Mouse (Mus musculus) MEL (cell line): ENCODE data around the gene Gdf11.

Source experiments
- CTCF ChIP-seq, 3 experiments: IDR thresholded peaks in 2 of 3; conservative IDR thresholded peaks in 1 of 3; 2 replicates each; pipeline ENCODE4 v1.5.1; 2011 to 2012; ENCODE audit warnings: low read length in 3 of 3, low read depth in 2 of 3, mild to moderate bottlenecking in 2 of 3, improper control_type of control experiment in 1 of 3, inconsistent platforms in 1 of 3, mixed read lengths in 1 of 3, moderate library complexity in 1 of 3; ENCODE audit not compliant: control insufficient read depth in 1 of 3, insufficient read depth in 1 of 3, poor library complexity in 1 of 3, severe bottlenecking in 1 of 3
- E2F4 ChIP-seq: IDR thresholded peaks from 2 replicates; pipeline ENCODE4 v1.6.1; 2011; ENCODE audit warnings: low read depth, low read length, improper control_type of control experiment, borderline replicate concordance
- GATA1 ChIP-seq: IDR thresholded peaks from 2 replicates; pipeline ENCODE4 v1.6.1; 2011; ENCODE audit warnings: low read depth, low read length, improper control_type of control experiment
- HCFC1 ChIP-seq: IDR thresholded peaks from 2 replicates; pipeline ENCODE4 v1.6.1; 2012; ENCODE audit warnings: low read depth, mild to moderate bottlenecking, inconsistent platforms, low read length, improper control_type of control experiment, moderate library complexity
- JUND ChIP-seq: IDR thresholded peaks from 2 replicates; pipeline ENCODE4 v1.6.1; 2011; ENCODE audit warnings: low read depth, mild to moderate bottlenecking, improper control_type of control experiment, low read length
- MAX ChIP-seq: IDR thresholded peaks from 2 replicates; pipeline ENCODE4 v1.6.1; 2011; ENCODE audit warnings: low read length, improper control_type of control experiment
- MAZ ChIP-seq: IDR thresholded peaks from 2 replicates; pipeline ENCODE4 v1.6.1; 2012; ENCODE audit warnings: low read depth, mild to moderate bottlenecking, inconsistent platforms, low read length, improper control_type of control experiment
- MYC ChIP-seq: IDR thresholded peaks from 2 replicates; pipeline ENCODE4 v1.6.1; 2011; ENCODE audit warnings: low read depth, mild to moderate bottlenecking, low read length, improper control_type of control experiment, moderate library complexity
- NRF1 ChIP-seq: IDR thresholded peaks from 2 replicates; pipeline ENCODE4 v1.6.1; 2014; ENCODE audit warnings: low read depth, mild to moderate bottlenecking, inconsistent platforms, low read length, improper control_type of control experiment, moderate library complexity; ENCODE audit not compliant: poor library complexity, insufficient read depth, severe bottlenecking
- POLR2A ChIP-seq, 2 experiments: IDR thresholded peaks; 2 replicates each; pipeline ENCODE4 v1.6.1; 2011 to 2012; ENCODE audit warnings: low read length in 2 of 2, mild to moderate bottlenecking in 2 of 2, control low read depth in 1 of 2, improper control_type of control experiment in 1 of 2, low read depth in 1 of 2, moderate library complexity in 1 of 2; ENCODE audit not compliant: control insufficient read depth in 1 of 2, insufficient read depth in 1 of 2, poor library complexity in 1 of 2
- RAD21 ChIP-seq: IDR thresholded peaks from 2 replicates; pipeline ENCODE4 v1.6.1; 2011; ENCODE audit warnings: mild to moderate bottlenecking, low read depth, low read length, improper control_type of control experiment
- USF2 ChIP-seq, 2 experiments: IDR thresholded peaks; 2 replicates each; pipeline ENCODE4 v1.6.1; 2011 to 2012; ENCODE audit warnings: improper control_type of control experiment in 2 of 2, low read length in 2 of 2, borderline replicate concordance in 1 of 2, inconsistent platforms in 1 of 2, low read depth in 1 of 2, mild to moderate bottlenecking in 1 of 2; ENCODE audit not compliant: insufficient read depth in 1 of 2
- ZC3H11A ChIP-seq: IDR thresholded peaks from 2 replicates; pipeline ENCODE4 v1.6.1; 2012; ENCODE audit warnings: low read depth, mild to moderate bottlenecking, inconsistent platforms, low read length, improper control_type of control experiment

GRCm38 (mm10) chr10:128917400-128917799 lies 25.9 kb upstream of the Gdf11 start:
- TF ChIP-seq CTCF (IDR thresholded peaks at IDR 0.05 in 2 of 3, conservative IDR thresholded peaks at IDR 0.05 in 1 of 3; ENCODE audit: control insufficient read depth in 1 of 3, insufficient read depth in 1 of 3, low read depth in 2 of 3, low read length in 3 of 3, poor library complexity in 1 of 3, severe bottlenecking in 1 of 3) (no peak), POLR2A (IDR thresholded peaks at IDR 0.05; ENCODE audit: control insufficient read depth in 1 of 2, insufficient read depth in 1 of 2, low read depth in 1 of 2, low read length in 2 of 2, poor library complexity in 1 of 2) (no peak), MAZ (no peak), JUND (no peak), E2F4 (no peak), HCFC1 (no peak), MYC (no peak), RAD21 (no peak), USF2 (IDR thresholded peaks at IDR 0.05; ENCODE audit: borderline replicate concordance in 1 of 2, insufficient read depth in 1 of 2, low read depth in 1 of 2, low read length in 2 of 2) (no peak), MAX (no peak), NRF1 (no peak), GATA1 (no peak), ZC3H11A (no peak)
